Mouse (Mus musculus) myocyte (in vitro differentiated cells): ENCODE results near the gene Slc12a8. TPM values are rescaled to one million over a fixed set of nuclear protein-coding genes. Genes with fewer than 3 reads are reported as not detected.
A peak's percentile ranks its signal among the peaks of the same experiment; 100 is the strongest.

Experiments
- H3K27me3 ChIP-seq: one replicate; pipeline ENCODE4 v1.6.1; 2011; ENCODE audit not compliant: control insufficient read depth, insufficient read depth, insufficient read length
- H3K36me3 ChIP-seq: one replicate; pipeline ENCODE4 v1.6.1; 2011; ENCODE audit not compliant: control insufficient read depth, insufficient read depth
- H3K4me2 ChIP-seq: one replicate; pipeline ENCODE4 v1.6.1; 2011; ENCODE audit warnings: low read depth, control low read depth
- H3K4me3 ChIP-seq: one replicate; pipeline ENCODE4 v1.5.1; 2011; ENCODE audit warnings: mild to moderate bottlenecking, control low read depth, moderate library complexity
- H3K79me2 ChIP-seq: one replicate; pipeline ENCODE4 v1.6.1; 2011; ENCODE audit not compliant: control insufficient read depth, insufficient read depth
- H3ac ChIP-seq: one replicate; pipeline ENCODE4 v1.6.1; 2011; ENCODE audit not compliant: control insufficient read depth, insufficient read length
- CEBPB ChIP-seq: IDR thresholded peaks from 2 replicates; pipeline ENCODE4 v1.6.1; 2011; ENCODE audit warnings: mild to moderate bottlenecking, moderate library complexity; ENCODE audit not compliant: poor library complexity, insufficient read depth, severe bottlenecking
- E2F4 ChIP-seq: IDR thresholded peaks from one replicate; pipeline ENCODE4 v1.6.1; 2011; ENCODE audit warnings: mild to moderate bottlenecking, control low read depth, moderate library complexity; ENCODE audit not compliant: insufficient read depth
- MAX ChIP-seq: IDR thresholded peaks from one replicate; pipeline ENCODE4 v1.6.1; 2011; ENCODE audit warnings: low read depth, mild to moderate bottlenecking, control low read depth
- MYOD1 ChIP-seq, 3 experiments: IDR thresholded peaks; one replicate each; pipeline ENCODE4 v1.6.1; 2011; ENCODE audit warnings: control low read depth in 2 of 3, low read depth in 2 of 3, mild to moderate bottlenecking in 2 of 3, moderate library complexity in 1 of 3; ENCODE audit not compliant: insufficient read length in 2 of 3, control insufficient read depth in 1 of 3
- MYOG ChIP-seq, 3 experiments: IDR thresholded peaks; one replicate each; pipeline ENCODE4 v1.6.1; 2011; ENCODE audit warnings: control low read depth in 2 of 3, low read depth in 2 of 3, mild to moderate bottlenecking in 2 of 3; ENCODE audit not compliant: insufficient read length in 2 of 3, control insufficient read depth in 1 of 3, insufficient read depth in 1 of 3
- POLR2A ChIP-seq: IDR thresholded peaks from one replicate; pipeline ENCODE4 v1.6.1; 2011; ENCODE audit warnings: low read depth, mild to moderate bottlenecking, control low read depth, moderate library complexity; ENCODE audit not compliant: insufficient read length
- POLR2AphosphoS2 ChIP-seq: IDR thresholded peaks from one replicate; pipeline ENCODE4 v1.6.1; 2011; ENCODE audit warnings: low read depth, control low read depth; ENCODE audit not compliant: insufficient read length
- REST ChIP-seq: IDR thresholded peaks from one replicate; pipeline ENCODE4 v1.6.1; 2011; ENCODE audit warnings: mild to moderate bottlenecking, control low read depth, moderate library complexity; ENCODE audit not compliant: insufficient read depth, insufficient read length
- SRF ChIP-seq: IDR thresholded peaks from one replicate; pipeline ENCODE4 v1.6.1; 2011; ENCODE audit warnings: low read depth; ENCODE audit not compliant: control insufficient read depth, insufficient read length
- TCF12 ChIP-seq: IDR thresholded peaks from one replicate; pipeline ENCODE4 v1.6.1; 2011; ENCODE audit warnings: mild to moderate bottlenecking, control low read depth; ENCODE audit not compliant: poor library complexity, insufficient read depth, severe bottlenecking
- TCF3 ChIP-seq: IDR thresholded peaks from one replicate; pipeline ENCODE4 v1.6.1; 2011; ENCODE audit warnings: low read depth, control low read depth; ENCODE audit not compliant: insufficient read length
- USF1 ChIP-seq: IDR thresholded peaks from one replicate; pipeline ENCODE4 v1.6.1; 2011; ENCODE audit warnings: low read depth, mild to moderate bottlenecking, control low read depth, moderate library complexity
- polyA plus RNA-seq: library from polyadenylated mRNA; unstranded; fragments of >200 nt; fragmentation: generic; extraction: Trizol; gene quantifications from one replicate; pipeline ENCODE4 v1.2.1, GENCODE M21; 2012; ENCODE audit warnings: missing spikeins

The Slc12a8 gene
- polyA plus RNA-seq, 1 experiment, result 0.42 TPM

GRCm38 (mm10) chr16:33609554-33609953 lies 92.4 kb downstream of the Slc12a8 start:
- no peaks in the 10 kb centered on the region for H3K79me2 ChIP-seq
- TF ChIP-seq MYOG (IDR thresholded peaks at IDR 0.05; ENCODE audit: control insufficient read depth in 1 of 3, insufficient read depth in 1 of 3, insufficient read length in 2 of 3, low read depth in 2 of 3) (no peak), MYOD1 (IDR thresholded peaks at IDR 0.05; ENCODE audit: control insufficient read depth in 1 of 3, insufficient read length in 2 of 3, low read depth in 2 of 3) (peak in 2 of 3 experiments; percentile 50 to 66)
- H3K36me3 ChIP-seq, result no peaks in the 10 kb centered on the region
- H3ac ChIP-seq, result no peak overlapping the region
- no peak overlapping the region for H3K4me3 ChIP-seq
- no peaks in the 10 kb centered on the region for H3K27me3 ChIP-seq
- no peak overlapping the region for H3K4me2 ChIP-seq

- H3K4me2 ChIP-seq, result no peak overlapping the region
- no peaks in the 10 kb centered on the region for H3K36me3 ChIP-seq
- no peaks in the 10 kb centered on the region for H3K27me3 ChIP-seq
- no peaks in the 10 kb centered on the region for H3K79me2 ChIP-seq
- no peak overlapping the region for H3K4me3 ChIP-seq
- H3ac ChIP-seq, result no peak overlapping the region
- TF ChIP-seq TCF3 (no peak), MAX (no peak), SRF (no peak), REST (no peak), MYOD1 (IDR thresholded peaks at IDR 0.05; ENCODE audit: control insufficient read depth in 1 of 3, insufficient read length in 2 of 3, low read depth in 2 of 3) (no peak)
Measured at GRCm38 (mm10) chr16:33610466-33610865, 93.3 kb downstream of the Slc12a8 start.

GRCm38 (mm10) chr16:33611291-33611690 lies 94.2 kb downstream of the Slc12a8 start:
- no peaks in the 10 kb centered on the region for H3K36me3 ChIP-seq
- H3K79me2 ChIP-seq, result no peaks in the 10 kb centered on the region
- no peak overlapping the region for H3ac ChIP-seq
- H3K4me2 ChIP-seq, result no peak overlapping the region
- TF ChIP-seq E2F4, result no peak
- TF ChIP-seq REST, result no peak
- no peak for TF ChIP-seq POLR2AphosphoS2
- TF ChIP-seq MAX, result no peak
- TF ChIP-seq SRF, result no peak
- no peak for TF ChIP-seq POLR2A
- no peak for TF ChIP-seq TCF12
- TF ChIP-seq CEBPB, result no peak
- TF ChIP-seq MYOG (IDR thresholded peaks at IDR 0.05; ENCODE audit: control insufficient read depth in 1 of 3, insufficient read depth in 1 of 3, insufficient read length in 2 of 3, low read depth in 2 of 3), result peak in 2 of 3 experiments; percentile 92 to 93
- peak in 2 of 3 experiments; percentile 84 to 96 for TF ChIP-seq MYOD1 (IDR thresholded peaks at IDR 0.05; ENCODE audit: control insufficient read depth in 1 of 3, insufficient read length in 2 of 3, low read depth in 2 of 3)
- no peak overlapping the region for H3K4me3 ChIP-seq
- no peaks in the 10 kb centered on the region for H3K27me3 ChIP-seq

GRCm38 (mm10) chr16:33612056-33612770 lies 95.1 kb downstream of the Slc12a8 start:
- H3K27me3 ChIP-seq, result no peaks in the 10 kb centered on the region

GRCm38 (mm10) chr16:33615986-33616385 lies 98.9 kb downstream of the Slc12a8 start:
- Histone ChIP-seq H3K79me2 (no peaks in the 10 kb centered on the region), H3K36me3 (no peaks in the 10 kb centered on the region), H3K4me3 (no peak overlapping the region), H3K4me2 (no peak overlapping the region), H3K27me3 (no peaks in the 10 kb centered on the region), H3ac (no peak overlapping the region)
- TF ChIP-seq SRF (no peak), TCF12 (no peak), TCF3 (no peak), MYOD1 (IDR thresholded peaks at IDR 0.05; ENCODE audit: control insufficient read depth in 1 of 3, insufficient read length in 2 of 3, low read depth in 2 of 3) (no peak), POLR2A (no peak), MAX (no peak), E2F4 (no peak), CEBPB (no peak), MYOG (IDR thresholded peaks at IDR 0.05; ENCODE audit: control insufficient read depth in 1 of 3, insufficient read depth in 1 of 3, insufficient read length in 2 of 3, low read depth in 2 of 3) (no peak), POLR2AphosphoS2 (no peak), USF1 (no peak), REST (no peak)

More at GRCm38 (mm10) chr16:33612056-33612770, 95.1 kb downstream of the Slc12a8 start:
- H3K4me2 ChIP-seq, result no peak overlapping the region
- no peak overlapping the region for H3ac ChIP-seq
- no peaks in the 10 kb centered on the region for H3K79me2 ChIP-seq
- H3K36me3 ChIP-seq, result no peaks in the 10 kb centered on the region
- TF ChIP-seq MYOD1 (IDR thresholded peaks at IDR 0.05; ENCODE audit: control insufficient read depth in 1 of 3, insufficient read length in 2 of 3, low read depth in 2 of 3) (no peak), POLR2A (no peak)
- no peak overlapping the region for H3K4me3 ChIP-seq
